Mouse (Mus musculus) stomach, embryonic 16.5 days (tissue): ENCODE data around the gene Ppme1. TPM values are rescaled to one million over a fixed set of nuclear protein-coding genes. Genes with fewer than 3 reads are reported as not detected.

Experiments
- ATAC-seq: fragments of 200-750 bp; cut with Nextera tagmentation; 2 replicates; pipeline ENCODE4 v1.8.0; 2017; ENCODE audit warnings: moderate number of reproducible peaks, moderate TSS enrichment; ENCODE audit not compliant: insufficient read depth, low FRiP score
- H3K27ac ChIP-seq: fragments of 300-500 bp; sonication (generic); 2 replicates; pipeline ENCODE4 v1.5.1; 2014; ENCODE audit warnings: low read length
- H3K27me3 ChIP-seq: fragments of 300-500 bp; sonication (generic); 2 replicates; pipeline ENCODE4 v1.6.1; 2014; ENCODE audit warnings: low read length, control low read depth, mixed read lengths; ENCODE audit not compliant: control insufficient read depth, insufficient read depth
- H3K36me3 ChIP-seq: fragments of 300-500 bp; sonication (generic); 2 replicates; pipeline ENCODE4 v1.6.1; 2014; ENCODE audit warnings: low read length; ENCODE audit not compliant: control insufficient read depth, insufficient read depth
- H3K4me1 ChIP-seq: fragments of 300-500 bp; sonication (generic); 2 replicates; pipeline ENCODE4 v1.6.1; 2014; ENCODE audit warnings: low read length, control low read depth, mixed read lengths; ENCODE audit not compliant: control insufficient read depth, insufficient read depth
- H3K4me2 ChIP-seq: fragments of 300-500 bp; sonication (generic); 2 replicates; pipeline ENCODE4 v1.6.1; 2014; ENCODE audit warnings: low read depth, low read length, mixed read lengths
- H3K4me3 ChIP-seq: fragments of 300-500 bp; sonication (generic); replicated peaks from 2 replicates; pipeline ENCODE4 v1.5.1; 2014; ENCODE audit warnings: mild to moderate bottlenecking, low read length
- H3K9ac ChIP-seq: fragments of 300-500 bp; sonication (generic); 2 replicates; pipeline ENCODE4 v1.6.1; 2014; ENCODE audit warnings: low read length
- H3K9me3 ChIP-seq: fragments of 300-500 bp; sonication (generic); replicated peaks from 2 replicates; pipeline ENCODE4 v1.6.1; 2016; ENCODE audit warnings: low read length, control low read depth; ENCODE audit not compliant: control insufficient read depth
- WGBS: fragments of 180-500 bp; shearing (Covaris S2); extraction: QIAGEN DNeasy Blood & Tissue Kit; methylation state at CpG from one replicate; pipeline ENCODE4 v1.1.7; 2014; 5-methylcytosine and 5-hydroxymethylcytosine counted together
- polyA plus RNA-seq: library from polyadenylated mRNA; unstranded; fragments of >200 nt; fragmentation: Nextera tagmentation; extraction: Ambion mirVana; gene quantifications from 2 replicates; pipeline ENCODE4 v1.2.1, GENCODE M21; 2015

Gene Ppme1
- polyA plus RNA-seq, 1 experiment from 2014 or later, result 42.2 TPM

- Histone ChIP-seq H3K27ac (no peak overlapping the region), H3K4me2 (no peak overlapping the region), H3K9ac (no peak overlapping the region), H3K4me1 (peaks cover 7% of the 10 kb centered on the region; the same call in 1 of the 2 replicates), H3K4me3 (no peak overlapping the region), H3K27me3 (no peaks in the 10 kb centered on the region), H3K36me3 (no peaks in the 10 kb centered on the region), H3K9me3 (no peaks in the 10 kb centered on the region)
- 87% methylated on average over 4 of the region's 4 CpGs for WGBS
- ATAC-seq, result no peak
Observed at GRCm38 (mm10) chr7:100312716-100313115, 59.4 kb downstream of the Ppme1 start.

- ATAC-seq, result no peak
- Histone ChIP-seq H3K27me3 (no peaks in the 10 kb centered on the region), H3K4me3 (no peak overlapping the region), H3K36me3 (no peaks in the 10 kb centered on the region), H3K9me3 (no peaks in the 10 kb centered on the region), H3K27ac (no peak overlapping the region), H3K9ac (no peak overlapping the region), H3K4me1 (peaks cover 7% of the 10 kb centered on the region; the same call in 1 of the 2 replicates), H3K4me2 (no peak overlapping the region)
- 73% methylated on average over 12 of the region's 12 CpGs for WGBS
Observed at GRCm38 (mm10) chr7:100310290-100310689, 61.8 kb downstream of the Ppme1 start.

- Histone ChIP-seq H3K9me3 (no peaks in the 10 kb centered on the region), H3K27ac (no peak overlapping the region), H3K27me3 (no peaks in the 10 kb centered on the region), H3K4me3 (no peak overlapping the region), H3K4me1 (peaks cover 7% of the 10 kb centered on the region; the same call in 1 of the 2 replicates), H3K36me3 (no peaks in the 10 kb centered on the region), H3K4me2 (no peak overlapping the region), H3K9ac (no peak overlapping the region)
- ATAC-seq, result no peak
- 47% methylated on average over 6 of the region's 6 CpGs for WGBS
Observed at GRCm38 (mm10) chr7:100309679-100310078, 62.4 kb downstream of the Ppme1 start.

GRCm38 (mm10) chr7:100309216-100309615 is 62.9 kb downstream of the Ppme1 start:
- WGBS, result 49% methylated on average over 1 of the region's 1 CpGs
- no peak overlapping the region for H3K4me2 ChIP-seq
- H3K9ac ChIP-seq, result no peak overlapping the region
- H3K27ac ChIP-seq, result no peak overlapping the region
- H3K36me3 ChIP-seq, result no peaks in the 10 kb centered on the region
- no peak overlapping the region for H3K4me3 ChIP-seq
- H3K9me3 ChIP-seq, result no peaks in the 10 kb centered on the region
- H3K27me3 ChIP-seq, result no peaks in the 10 kb centered on the region
- peaks cover 7% of the 10 kb centered on the region; the same call in 1 of the 2 replicates for H3K4me1 ChIP-seq
- ATAC-seq, result no peak

- 82% methylated on average over 6 of the region's 6 CpGs for WGBS
- Histone ChIP-seq H3K27ac (no peak overlapping the region), H3K4me2 (no peak overlapping the region), H3K4me3 (no peak overlapping the region), H3K4me1 (peaks cover 7% of the 10 kb centered on the region; the same call in 1 of the 2 replicates), H3K9me3 (no peaks in the 10 kb centered on the region), H3K36me3 (no peaks in the 10 kb centered on the region), H3K9ac (no peak overlapping the region), H3K27me3 (no peaks in the 10 kb centered on the region)
- no peak for ATAC-seq
Observed at GRCm38 (mm10) chr7:100307872-100308653, 64.0 kb downstream of the Ppme1 start.

- Histone ChIP-seq H3K9ac (no peak overlapping the region), H3K4me3 (no peak overlapping the region), H3K9me3 (no peaks in the 10 kb centered on the region), H3K27ac (no peak overlapping the region), H3K36me3 (no peaks in the 10 kb centered on the region), H3K4me1 (peaks cover 14% of the 10 kb centered on the region), H3K27me3 (no peaks in the 10 kb centered on the region), H3K4me2 (no peak overlapping the region)
- 85% methylated on average over 9 of the region's 9 CpGs for WGBS
- ATAC-seq, result no peak
Observed at GRCm38 (mm10) chr7:100305894-100306293, 66.2 kb downstream of the Ppme1 start.

GRCm38 (mm10) chr7:100302316-100302715 is 69.8 kb downstream of the Ppme1 start:
- peak; percentile 78; the same call in 1 of the 2 replicates for ATAC-seq
- Histone ChIP-seq H3K4me1 (peaks cover 7% of the 10 kb centered on the region; the same call in 1 of the 2 replicates), H3K36me3 (no peaks in the 10 kb centered on the region), H3K9ac (no peak overlapping the region), H3K27ac (peak overlapping the region; percentile 83), H3K27me3 (no peaks in the 10 kb centered on the region), H3K9me3 (no peaks in the 10 kb centered on the region), H3K4me3 (no peak overlapping the region), H3K4me2 (no peak overlapping the region)
- WGBS, result 28% methylated on average over 4 of the region's 4 CpGs

GRCm38 (mm10) chr7:100301390-100301789 is 70.7 kb downstream of the Ppme1 start:
- no peak overlapping the region for H3K9ac ChIP-seq
- peak; percentile 63; the same call in 1 of the 2 replicates for ATAC-seq
- 62% methylated on average over 3 of the region's 3 CpGs for WGBS
- H3K27me3 ChIP-seq, result no peaks in the 10 kb centered on the region
- H3K9me3 ChIP-seq, result no peaks in the 10 kb centered on the region
- no peak overlapping the region for H3K4me3 ChIP-seq
- H3K27ac ChIP-seq, result peak overlapping the region; percentile 83
- H3K4me1 ChIP-seq, result peaks cover 7% of the 10 kb centered on the region; the same call in 1 of the 2 replicates
- H3K36me3 ChIP-seq, result no peaks in the 10 kb centered on the region
- H3K4me2 ChIP-seq, result no peak overlapping the region

GRCm38 (mm10) chr7:100298861-100299510 is 73.1 kb downstream of the Ppme1 start:
- H3K27ac ChIP-seq, result no peak overlapping the region
- peaks cover 7% of the 10 kb centered on the region; the same call in 1 of the 2 replicates for H3K4me1 ChIP-seq
- H3K4me2 ChIP-seq, result no peak overlapping the region
- no peaks in the 10 kb centered on the region for H3K9me3 ChIP-seq
- no peak overlapping the region for H3K9ac ChIP-seq
- H3K4me3 ChIP-seq, result no peak overlapping the region
- H3K27me3 ChIP-seq, result no peaks in the 10 kb centered on the region
- 66% methylated on average over 14 of the region's 14 CpGs for WGBS
- no peak for ATAC-seq
- no peaks in the 10 kb centered on the region for H3K36me3 ChIP-seq
